In the genomic region with DNA sequence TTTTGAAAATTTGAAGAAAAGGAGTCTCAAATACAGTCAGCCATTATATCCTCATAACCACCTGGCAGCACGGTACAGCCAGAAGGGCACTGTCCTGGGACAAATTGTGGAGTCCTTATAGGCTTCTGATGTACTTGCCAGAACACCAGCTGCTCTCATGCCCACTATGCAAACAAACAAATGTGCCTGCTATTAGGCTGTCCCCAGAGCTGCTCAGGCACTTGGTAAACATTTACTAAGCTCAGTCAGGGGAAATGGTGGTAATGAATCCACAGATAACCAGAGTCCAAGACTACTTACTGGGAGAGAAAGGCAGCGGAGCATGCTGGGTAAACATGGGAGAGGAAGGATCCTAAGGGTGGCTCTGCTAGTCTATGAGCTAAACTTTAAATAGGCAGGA, we compare ENCODE assay signal across 11 mouse cellular contexts. TPM values are rescaled to one million over a fixed set of nuclear protein-coding genes. Genes with fewer than 3 reads are reported as not detected.
DNase-seq lines count a peak whose midpoint lies in the region; ATAC-seq and TF ChIP-seq lines count a peak whose summit lies in the region.
"Had no signal": no experiment of that assay in that cellular context is flagged by ENCODE, and none has a peak within 500 bp of the region (broad histone marks: within the 10 kb centered on the region; RNA-seq: fewer than 3 reads in every experiment).

No protein-coding gene starts in this region.

- no peak overlapping the region for H3K4me2 ChIP-seq in lung, embryonic 16.5 days (ENCODE audit: low read depth, low read length)
- H3K4me2 ChIP-seq in kidney, embryonic 16.5 days (replicated peaks; ENCODE audit: low read depth, low read length): peak overlapping the region; percentile 23; the same call in 1 of the 2 replicates
- H3K4me2 ChIP-seq: midbrain, embryonic 12.5 days had no signal

- no peaks in the 10 kb centered on the region for H3K27me3 ChIP-seq in erythroblast, embryonic 14.5 days (ENCODE audit: control insufficient read depth)
- H3K27me3 ChIP-seq in lung, embryonic 16.5 days (ENCODE audit: control insufficient read depth, insufficient read depth, low read depth, low read length): no peaks in the 10 kb centered on the region
- H3K27me3 ChIP-seq in kidney, embryonic 16.5 days (ENCODE audit: insufficient read depth, low read length): no peaks in the 10 kb centered on the region
- H3K27me3 ChIP-seq in small intestine, adult 2 months (ENCODE audit: control insufficient read depth, insufficient read depth, low read length): no peaks in the 10 kb centered on the region
- H3K27me3 ChIP-seq: midbrain, embryonic 12.5 days had no signal

- H3K27ac ChIP-seq in lung, embryonic 16.5 days (ENCODE audit: low read length): peak overlapping the region; percentile 4
- peak overlapping the region; percentile 87 for H3K27ac ChIP-seq in kidney, embryonic 16.5 days (ENCODE audit: low read length)
- peak overlapping the region; percentile 73 for H3K27ac ChIP-seq in small intestine, adult 2 months (ENCODE audit: insufficient read depth, low read depth, low read length)
- H3K27ac ChIP-seq: midbrain, embryonic 12.5 days had no signal

- peaks cover 96% of the 10 kb centered on the region for H3K36me3 ChIP-seq in erythroblast, embryonic 14.5 days (ENCODE audit: control insufficient read depth)
- peaks cover 12% of the 10 kb centered on the region for H3K36me3 ChIP-seq in lung, embryonic 16.5 days (ENCODE audit: control insufficient read depth, insufficient read depth, low read length)
- peaks cover 26% of the 10 kb centered on the region for H3K36me3 ChIP-seq in kidney, embryonic 16.5 days (ENCODE audit: insufficient read depth, low read length)
- H3K36me3 ChIP-seq in small intestine, adult 2 months (ENCODE audit: control insufficient read depth, insufficient read depth, low read length): peaks cover 22% of the 10 kb centered on the region

- DNase-seq in lung, postnatal 25 days (ENCODE audit: low spot score): no peak
- DNase-seq in adrenal gland, adult 2 months: no peak
- no peak for DNase-seq in adrenal gland, adult (ENCODE audit: inconsistent age in 2 of 2, low spot score in 1 of 2)

- H3K9me3 ChIP-seq in erythroblast, embryonic 14.5 days (ENCODE audit: control insufficient read depth, low read length): no peaks in the 10 kb centered on the region
- H3K9me3 ChIP-seq in lung, embryonic 16.5 days (ENCODE audit: control insufficient read depth, low read length): no peaks in the 10 kb centered on the region
- H3K9me3 ChIP-seq in kidney, embryonic 16.5 days (ENCODE audit: low read length): no peaks in the 10 kb centered on the region
- H3K9me3 ChIP-seq: midbrain, embryonic 12.5 days had no signal

- ATAC-seq in erythroblast, adult 5-6 weeks (replicated peaks; ENCODE audit: low FRiP score, poor library complexity, severe bottlenecking): no peak
- peak; percentile 28; the same call in 1 of the 2 replicates for ATAC-seq in lung, embryonic 16.5 days (ENCODE audit: low read depth)
- peak; percentile 92 for ATAC-seq in kidney, embryonic 16.5 days (ENCODE audit: low FRiP score, low TSS enrichment)

- no peak overlapping the region for H3K9ac ChIP-seq in lung, embryonic 16.5 days (ENCODE audit: low read length)
- no peak overlapping the region for H3K9ac ChIP-seq in kidney, embryonic 16.5 days (replicated peaks; ENCODE audit: low read length)
- H3K9ac ChIP-seq: midbrain, embryonic 12.5 days had no signal

- H3K4me3 ChIP-seq in erythroblast, embryonic 14.5 days (replicated peaks): peak overlapping the region; percentile 43
- no peak overlapping the region for H3K4me3 ChIP-seq in lung, embryonic 16.5 days (ENCODE audit: low read length)
- H3K4me3 ChIP-seq in kidney, embryonic 16.5 days (ENCODE audit: low read length): no peak overlapping the region
- H3K4me3 ChIP-seq in small intestine, adult 2 months (ENCODE audit: low read depth, low read length): no peak overlapping the region
- H3K4me3 ChIP-seq: midbrain, embryonic 12.5 days had no signal

- WGBS in lung, embryonic 16.5 days: 53% methylated on average over 2 of the region's 2 CpGs
- 51% methylated on average over 2 of the region's 2 CpGs for WGBS in kidney, embryonic 16.5 days
- WGBS in small intestine, adult 2 months: 24% methylated on average over 2 of the region's 2 CpGs

- TF ChIP-seq CTCF in small intestine, adult 2 months (IDR thresholded peaks at IDR 0.05; ENCODE audit: extremely low read depth, insufficient read length, insufficient replicate concordance, low read depth, low read length): no peak

- H3K4me1 ChIP-seq in erythroblast, embryonic 14.5 days (ENCODE audit: control insufficient read depth): peaks cover 62% of the 10 kb centered on the region
- peaks cover 18% of the 10 kb centered on the region for H3K4me1 ChIP-seq in lung, embryonic 16.5 days (replicated peaks; ENCODE audit: control insufficient read depth, insufficient read depth, low read length)
- peaks cover 25% of the 10 kb centered on the region for H3K4me1 ChIP-seq in kidney, embryonic 16.5 days (ENCODE audit: insufficient read depth, low read length)
- H3K4me1 ChIP-seq in small intestine, adult 2 months (ENCODE audit: control insufficient read depth, insufficient read depth, insufficient read length, low read length): peaks cover 21% of the 10 kb centered on the region
- H3K4me1 ChIP-seq: midbrain, embryonic 12.5 days had no signal

- TF ChIP-seq POLR2A in small intestine, adult 2 months (IDR thresholded peaks at IDR 0.05; ENCODE audit: low read depth, low read length): no peak

RNA-seq across cellular contexts. Expression of a gene that starts 16.8 kb away (rescaled TPM):
- 46.7 and 53.9 TPM in 2 replicates for polyA plus RNA-seq in erythroblast, embryonic 14.5 days (2012)
- total RNA-seq in erythroblast, adult 5-6 weeks (2015; ENCODE audit: low replicate concordance): 20.0 and 21.7 TPM in 2 replicates
- total RNA-seq in erythroblast, adult 5-6 weeks (2017; ENCODE audit: low replicate concordance): 23.3 and 37.5 TPM in 2 replicates
- 39.8 and 40.3 TPM in 2 replicates for polyA plus RNA-seq in lung, embryonic 16.5 days (2015; fragmentation: Nextera tagmentation; extraction: Ambion mirVana)
- 43.8 and 45.7 TPM in 2 replicates for polyA plus RNA-seq in kidney, embryonic 16.5 days (2015; fragmentation: Nextera tagmentation; extraction: Ambion mirVana)
- polyA plus RNA-seq in small intestine, adult 2 months (2012; rRNA removed): 19.1 and 33.4 TPM in 2 replicates
- 10 to 100 TPM; 34.4 to 35.9 TPM for total RNA-seq in adrenal gland, adult 2 months (2021)
- 52.0 and 52.3 TPM in 2 replicates for polyA plus RNA-seq in adrenal gland, adult 2 months (2012; rRNA removed)

RNA-seq across cellular contexts. Expression of a gene that starts 17.1 kb away (rescaled TPM):
- polyA plus RNA-seq in erythroblast, embryonic 14.5 days (2012): 0.38 and 0.43 TPM in 2 replicates
- total RNA-seq in erythroblast, adult 5-6 weeks (2015; ENCODE audit: low replicate concordance): 1.3 and 8.1 TPM in 2 replicates
- 11.2 and 11.7 TPM in 2 replicates for total RNA-seq in erythroblast, adult 5-6 weeks (2017; ENCODE audit: low replicate concordance)
- 15.4 and 15.9 TPM in 2 replicates for polyA plus RNA-seq in lung, embryonic 16.5 days (2015; fragmentation: Nextera tagmentation; extraction: Ambion mirVana)
- 23.7 and 27.6 TPM in 2 replicates for polyA plus RNA-seq in kidney, embryonic 16.5 days (2015; fragmentation: Nextera tagmentation; extraction: Ambion mirVana)
- 2.6 and 3.1 TPM in 2 replicates for polyA plus RNA-seq in small intestine, adult 2 months (2012; rRNA removed)
- total RNA-seq in adrenal gland, adult 2 months (2021): 10 to 100 TPM; 13.4 to 17.8 TPM
- polyA plus RNA-seq in adrenal gland, adult 2 months (2012; rRNA removed): 3.2 and 4.0 TPM in 2 replicates

RNA-seq across cellular contexts. Expression of a gene that starts 17.2 kb away (rescaled TPM):
- 0.04 and 0.08 TPM in 2 replicates for polyA plus RNA-seq in erythroblast, embryonic 14.5 days (2012)
- total RNA-seq in erythroblast, adult 5-6 weeks (2015; ENCODE audit: low replicate concordance): 6.3 and 13.6 TPM in 2 replicates
- 5.7 and 7.5 TPM in 2 replicates for total RNA-seq in erythroblast, adult 5-6 weeks (2017; ENCODE audit: low replicate concordance)
- 23.7 and 26.2 TPM in 2 replicates for polyA plus RNA-seq in lung, embryonic 16.5 days (2015; fragmentation: Nextera tagmentation; extraction: Ambion mirVana)
- polyA plus RNA-seq in kidney, embryonic 16.5 days (2015; fragmentation: Nextera tagmentation; extraction: Ambion mirVana): 23.5 and 25.4 TPM in 2 replicates
- polyA plus RNA-seq in small intestine, adult 2 months (2012; rRNA removed): 30.5 and 32.4 TPM in 2 replicates
- total RNA-seq in adrenal gland, adult 2 months (2021): 10 to 100 TPM; 22.9 to 34.4 TPM
- 31.5 and 32.1 TPM in 2 replicates for polyA plus RNA-seq in adrenal gland, adult 2 months (2012; rRNA removed)

RNA-seq across cellular contexts. Expression of a gene that starts 18.2 kb away (rescaled TPM):
- 4.4 and 4.5 TPM in 2 replicates for polyA plus RNA-seq in erythroblast, embryonic 14.5 days (2012)
- total RNA-seq in erythroblast, adult 5-6 weeks (2015; ENCODE audit: low replicate concordance): 14.2 and 18.3 TPM in 2 replicates
- total RNA-seq in erythroblast, adult 5-6 weeks (2017; ENCODE audit: low replicate concordance): 11.7 and 12.7 TPM in 2 replicates
- 22.0 and 23.3 TPM in 2 replicates for polyA plus RNA-seq in lung, embryonic 16.5 days (2015; fragmentation: Nextera tagmentation; extraction: Ambion mirVana)
- polyA plus RNA-seq in kidney, embryonic 16.5 days (2015; fragmentation: Nextera tagmentation; extraction: Ambion mirVana): 25.1 and 28.2 TPM in 2 replicates
- 30.2 and 50.2 TPM in 2 replicates for polyA plus RNA-seq in small intestine, adult 2 months (2012; rRNA removed)
- 10 to 100 TPM; 37.8 to 48.0 TPM for total RNA-seq in adrenal gland, adult 2 months (2021)
- 57.8 and 60.2 TPM in 2 replicates for polyA plus RNA-seq in adrenal gland, adult 2 months (2012; rRNA removed)

RNA-seq across cellular contexts. Expression of a gene that starts 42.7 kb away (rescaled TPM):
- not detected in 2 replicates for polyA plus RNA-seq in erythroblast, embryonic 14.5 days (2012)
- total RNA-seq in erythroblast, adult 5-6 weeks (2015; ENCODE audit: low replicate concordance): not detected in 2 replicates
- not detected in 2 replicates for total RNA-seq in erythroblast, adult 5-6 weeks (2017; ENCODE audit: low replicate concordance)
- 0.90 and 3.1 TPM in 2 replicates for polyA plus RNA-seq in lung, embryonic 16.5 days (2015; fragmentation: Nextera tagmentation; extraction: Ambion mirVana)
- polyA plus RNA-seq in kidney, embryonic 16.5 days (2015; fragmentation: Nextera tagmentation; extraction: Ambion mirVana): 1.3 and 1.4 TPM in 2 replicates
- polyA plus RNA-seq in small intestine, adult 2 months (2012; rRNA removed): not detected in 2 replicates
- 1 to 10 TPM in 1 of 2 experiments, under 1 TPM in 1; 0.46 to 1.2 TPM for total RNA-seq in adrenal gland, adult 2 months (2021)
- polyA plus RNA-seq in adrenal gland, adult 2 months (2012; rRNA removed): 0.09 TPM in 1 of 2 replicates, not detected in the other
- total RNA-seq: gastrocnemius, adult 8-10 months; hematopoietic stem cell, adult 5-6 weeks had no signal

Comparison
In these comparisons a context has a peak if more than half of its experiments do, and no peak if none do; other contexts are left out.
1. H3K27ac ChIP-seq: peak in every context shown above with its lines; median percentile 87 in kidney, embryonic 16.5 days; 73 in small intestine, adult 2 months; 4 in lung, embryonic 16.5 days.
2. RNA of a gene that starts 17.2 kb away (polyA plus RNA-seq): 30.5 to 32.4 TPM in small intestine, adult 2 months, 31.5 to 32.1 TPM in adrenal gland, adult 2 months, 23.7 to 26.2 TPM in lung, embryonic 16.5 days and 23.5 to 25.4 TPM in kidney, embryonic 16.5 days; 0.04 to 0.08 TPM in erythroblast, embryonic 14.5 days; every median in the first group is over 10 times any median in the second.